Mouse (Mus musculus) Muller cell, postnatal 12 days (primary cell): Measurements from ENCODE around the gene Usp45.

ENCODE experiments used
- DNase-seq: peaks from one replicate; pipeline ENCODE4 v3.0.0-alpha.2; 2015; ENCODE audit errors: inconsistent ontology term

Usp45 gene

DNA sequence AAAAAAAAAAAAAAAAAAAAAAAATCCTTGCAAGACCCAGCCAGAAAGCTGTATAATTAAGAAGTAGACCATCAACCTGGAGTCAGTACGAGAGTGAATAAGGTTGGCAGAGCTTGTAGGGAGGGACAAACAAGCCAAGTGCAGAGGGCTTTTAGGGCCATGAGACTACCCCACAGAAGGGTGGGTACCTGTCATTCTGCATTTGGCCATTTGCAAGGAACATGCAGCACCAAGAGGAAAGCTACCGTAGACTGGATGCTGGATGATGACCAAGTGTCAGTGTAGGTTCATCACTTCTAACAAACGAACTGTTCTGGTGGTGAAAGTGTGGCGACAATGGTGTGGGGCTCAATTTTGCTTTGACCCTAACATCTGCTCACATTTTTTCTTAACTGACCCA is 22.9 kb downstream of the Usp45 start:
- DNase-seq = no peak

DNA sequence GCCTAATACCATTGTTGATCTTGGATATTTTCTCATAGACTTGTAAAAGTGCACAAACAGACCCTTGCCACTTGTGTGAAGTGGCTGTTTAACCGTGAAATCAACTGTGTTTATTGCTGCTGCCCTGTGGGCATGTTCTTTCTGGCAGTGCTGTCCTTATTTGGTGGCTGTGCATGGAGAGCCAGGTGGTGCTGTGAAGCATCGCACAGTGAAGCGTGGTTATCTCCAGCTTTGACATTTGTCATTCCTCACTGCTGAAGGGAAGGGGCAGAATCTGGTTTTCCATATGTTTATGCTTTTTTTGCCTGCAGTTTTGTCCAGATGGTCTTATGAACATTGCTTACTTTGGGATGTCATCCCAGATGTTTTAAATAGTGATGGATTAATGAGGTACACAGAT is 26.7 kb downstream of the Usp45 start:
- no peak for DNase-seq

DNA sequence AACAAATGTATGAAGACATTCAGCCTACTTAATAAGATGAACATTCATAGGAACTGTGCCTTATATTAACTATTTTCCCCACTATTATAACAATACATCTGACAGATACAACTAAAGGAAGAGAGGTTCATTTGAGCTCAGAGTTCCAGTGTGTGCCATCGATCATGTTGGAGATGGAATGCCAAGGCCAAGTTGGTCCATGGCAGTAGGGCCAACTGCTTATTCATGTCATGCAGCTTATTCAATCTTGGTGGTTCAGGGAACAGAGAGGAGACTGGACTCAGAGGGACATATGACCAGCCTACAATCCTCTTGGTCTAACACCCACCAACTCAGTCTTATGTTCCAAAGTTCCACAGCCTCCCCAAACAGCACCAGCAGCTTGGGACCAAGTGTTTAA is 34.1 kb downstream of the Usp45 start:
- no peak for DNase-seq

DNA sequence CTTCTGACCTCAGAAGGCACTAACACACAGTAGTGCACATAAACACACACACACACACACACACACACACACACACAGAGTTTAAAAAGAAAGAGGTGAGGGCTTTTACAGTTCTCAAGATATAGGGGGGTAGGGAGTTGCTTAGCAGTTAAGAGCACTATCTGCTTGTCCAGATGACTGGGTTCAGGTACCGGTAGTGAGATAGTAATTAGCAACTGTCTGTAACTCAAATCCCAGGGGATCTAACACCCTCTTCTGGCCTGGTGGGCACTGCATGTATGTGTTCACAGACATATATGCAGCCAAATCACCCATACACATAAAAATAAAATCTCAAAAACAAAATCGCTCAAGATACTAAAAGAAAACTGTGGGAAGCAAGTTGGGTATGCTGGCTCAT is 34.7 kb downstream of the Usp45 start:
- no peak for DNase-seq

DNA sequence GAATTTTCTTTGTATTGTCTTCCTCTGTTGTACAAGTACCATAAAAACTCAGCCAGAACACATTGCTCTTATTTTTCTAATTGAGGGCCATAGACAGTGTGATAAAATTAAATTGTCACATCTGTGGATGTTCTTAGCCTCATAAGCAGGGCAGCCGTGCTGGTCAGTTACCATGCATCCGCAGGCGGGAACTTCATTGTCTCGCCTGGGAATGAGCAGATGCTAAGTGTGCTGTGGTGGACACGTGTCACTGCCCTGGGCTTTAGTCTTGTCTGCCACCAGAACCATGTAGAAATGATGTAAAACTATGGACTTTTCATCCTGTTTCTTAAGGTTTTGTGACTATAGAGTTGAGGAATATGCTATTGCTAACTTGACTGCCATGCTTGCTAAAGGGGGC is 40.2 kb downstream of the Usp45 start:
- no peak for DNase-seq

DNA sequence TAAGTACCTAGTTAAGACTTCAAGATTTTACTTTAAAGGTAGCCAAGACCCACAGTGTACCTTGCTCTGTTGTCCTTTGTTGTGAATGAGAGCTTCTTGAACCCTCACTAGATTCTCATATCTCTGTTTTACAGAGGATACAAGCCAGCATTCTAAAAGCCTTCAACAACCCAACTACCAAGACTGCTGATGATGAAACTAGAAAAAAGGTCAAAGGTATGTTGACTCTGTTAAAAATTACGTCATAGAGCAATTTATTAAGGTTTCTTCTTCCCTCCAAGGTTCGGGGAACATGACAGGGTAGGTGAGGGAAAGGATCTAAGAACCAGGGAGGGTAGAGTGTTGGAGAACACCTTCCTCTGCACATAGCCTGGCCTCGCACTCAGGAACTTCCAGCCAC is 43.7 kb downstream of the Usp45 start:
- DNase-seq = no peak

DNA sequence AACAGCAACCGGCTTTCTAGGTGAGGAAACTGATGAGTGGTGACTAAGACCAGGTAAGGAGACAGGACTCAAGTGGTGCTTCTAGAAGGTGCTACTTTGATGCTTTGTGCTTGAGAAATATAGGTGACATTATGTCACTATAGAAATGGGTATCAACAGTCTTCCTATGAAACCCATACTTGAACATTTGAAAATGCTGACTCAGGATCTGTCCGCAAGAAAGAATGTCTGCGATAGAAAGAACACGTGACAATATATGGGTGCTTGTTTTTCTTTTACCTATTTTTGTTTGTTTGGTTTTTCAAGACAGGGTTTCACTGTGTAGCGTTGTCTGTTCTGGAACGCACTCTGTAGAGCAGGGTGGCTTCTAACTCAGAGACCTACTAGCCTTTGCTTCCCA is 45.7 kb downstream of the Usp45 start:
- DNase-seq = no peak

DNA sequence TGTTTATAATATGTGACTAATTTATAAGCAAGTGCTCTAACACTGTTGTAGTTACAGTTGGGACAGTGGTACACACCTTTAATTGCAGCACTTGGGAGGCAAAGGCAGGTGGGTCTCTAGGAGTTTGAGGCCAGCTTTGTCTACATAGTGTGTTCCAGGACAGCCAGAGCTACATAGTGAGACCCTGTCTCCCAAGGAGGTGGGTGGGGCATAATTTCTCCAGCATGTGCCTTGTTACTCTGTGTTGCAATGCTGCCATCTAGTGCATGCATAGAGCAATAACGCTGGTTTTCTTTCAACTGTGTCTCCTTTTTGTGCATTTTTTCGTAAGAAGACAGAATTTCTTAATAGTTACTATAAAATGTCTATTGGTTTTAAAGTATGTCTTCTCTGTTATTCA is 47.1 kb downstream of the Usp45 start:
- peak; percentile 16 for DNase-seq

DNA sequence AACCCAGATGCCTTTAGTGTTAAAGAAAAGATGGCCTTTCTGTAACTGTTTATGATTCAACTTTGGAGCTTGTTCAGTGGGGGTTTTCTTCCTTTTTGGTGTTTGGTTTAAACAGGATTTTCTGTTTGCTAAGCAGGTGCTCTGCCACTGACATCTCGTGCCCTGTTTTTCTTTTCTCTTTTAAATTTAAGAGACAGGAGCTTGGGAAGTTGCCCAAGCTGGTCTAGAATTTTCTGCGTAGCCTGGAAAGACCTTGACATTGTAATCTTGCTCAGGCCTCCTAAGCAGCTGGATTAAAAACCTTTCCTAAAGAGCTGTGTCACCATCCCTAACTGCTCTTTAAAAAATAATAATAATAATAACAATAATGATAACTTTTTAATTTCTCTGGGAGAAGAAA is 59.7 kb downstream of the Usp45 start:
- DNase-seq = no peak

DNA sequence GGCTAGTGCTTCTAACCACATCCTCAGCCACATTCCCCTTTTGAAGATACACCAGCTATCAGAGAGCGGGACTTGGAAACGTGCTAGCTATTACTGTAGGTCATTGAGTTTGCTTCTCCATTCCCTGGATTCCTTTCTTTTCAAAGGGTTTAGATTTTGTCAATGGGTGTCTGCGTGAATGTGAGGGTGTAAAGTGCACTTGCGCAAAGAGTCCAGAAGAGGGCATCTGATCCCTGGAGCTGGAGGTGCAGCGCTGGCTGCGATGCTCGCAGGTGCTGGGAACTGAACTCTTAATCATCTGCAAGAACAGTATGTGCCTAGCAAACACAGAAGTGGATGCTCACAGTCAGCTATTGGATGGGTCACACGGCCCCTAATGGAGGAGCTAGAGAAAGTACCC is 65.9 kb downstream of the Usp45 start:
- DNase-seq = no peak

DNA sequence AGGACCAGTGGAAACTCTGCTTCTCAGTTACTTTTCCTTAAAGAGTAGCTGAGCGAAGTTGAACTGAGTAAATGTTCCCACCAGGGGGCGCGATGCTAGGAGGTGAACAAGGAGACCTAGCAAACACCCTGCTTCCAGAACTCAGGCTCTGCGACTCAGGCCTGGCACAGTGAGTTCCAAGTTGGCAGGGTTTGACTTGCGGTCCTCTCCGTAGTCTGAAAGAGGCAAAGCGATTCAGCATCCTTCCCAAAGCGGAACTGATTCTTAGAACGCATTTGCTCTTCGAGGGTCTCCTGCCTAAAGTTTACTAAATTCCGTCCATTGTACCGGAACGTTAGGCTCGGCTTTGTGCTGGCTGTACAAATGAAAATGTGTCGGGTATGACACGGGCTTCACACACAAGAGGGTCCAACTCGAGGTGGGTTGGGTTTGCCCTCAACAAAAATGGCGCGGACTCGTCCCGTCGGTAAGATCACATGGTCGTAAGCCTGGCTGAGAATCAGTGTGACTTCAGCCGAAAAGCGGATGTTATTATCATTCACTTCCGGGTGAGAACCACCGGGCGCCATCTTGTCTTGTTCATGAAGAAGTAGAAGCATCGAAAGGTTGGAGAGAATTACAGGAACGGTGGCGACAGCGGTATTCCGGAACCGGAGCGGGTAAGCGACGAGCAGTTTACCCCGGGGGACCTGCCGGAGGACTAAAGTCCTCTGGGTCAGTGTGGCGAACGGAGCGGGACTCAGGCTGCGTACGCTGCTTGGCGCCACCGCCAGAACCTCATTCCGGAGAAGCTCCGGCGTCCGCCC is 80.7 kb downstream of the Usp45 start, which contains the start of gene Pnisr:
TSS of gene Pnisr (plus strand) at position 103 of the 806 bp plus-strand sequence.
- peak; percentile 95 for DNase-seq

DNA sequence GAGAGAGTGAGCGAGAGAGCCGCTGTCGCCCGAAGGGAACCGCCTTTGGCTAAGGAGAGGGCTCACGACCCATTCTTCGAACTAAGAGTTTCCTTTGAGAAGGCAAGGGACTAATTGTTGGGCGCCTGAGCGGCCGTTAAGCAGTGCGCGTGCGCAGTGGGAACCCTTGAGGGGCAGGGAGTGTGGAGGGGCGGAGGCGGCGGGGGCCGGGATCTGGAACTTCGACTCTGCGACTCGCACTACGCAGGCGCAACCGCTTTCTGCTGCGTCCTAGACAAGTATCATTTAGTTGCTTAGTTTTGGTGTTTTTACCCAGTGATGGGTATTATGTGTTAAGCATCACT is 81.3 kb downstream of the Usp45 start:
- DNase-seq = peak; percentile 92

DNA sequence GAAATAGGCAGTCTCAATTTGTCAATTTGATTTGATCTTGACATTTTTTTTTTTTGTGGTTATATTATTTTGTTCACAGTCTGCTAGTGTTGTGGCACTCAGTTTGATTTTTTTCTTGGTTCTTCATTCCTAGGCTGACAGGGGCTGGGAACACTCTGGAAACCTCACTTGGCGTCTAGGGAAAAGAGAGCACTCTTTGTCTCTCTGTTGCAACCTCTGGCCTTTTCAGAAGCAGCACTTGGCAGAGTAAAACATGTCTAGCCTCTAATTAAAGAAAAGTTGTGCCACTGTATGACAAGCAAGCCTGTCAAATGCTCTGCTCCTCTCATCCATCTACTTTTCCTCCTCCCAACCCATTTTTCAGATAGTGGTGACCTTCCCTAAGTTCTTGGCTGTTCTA is 90.5 kb downstream of the Usp45 start:
- peak; percentile 84 for DNase-seq

DNA sequence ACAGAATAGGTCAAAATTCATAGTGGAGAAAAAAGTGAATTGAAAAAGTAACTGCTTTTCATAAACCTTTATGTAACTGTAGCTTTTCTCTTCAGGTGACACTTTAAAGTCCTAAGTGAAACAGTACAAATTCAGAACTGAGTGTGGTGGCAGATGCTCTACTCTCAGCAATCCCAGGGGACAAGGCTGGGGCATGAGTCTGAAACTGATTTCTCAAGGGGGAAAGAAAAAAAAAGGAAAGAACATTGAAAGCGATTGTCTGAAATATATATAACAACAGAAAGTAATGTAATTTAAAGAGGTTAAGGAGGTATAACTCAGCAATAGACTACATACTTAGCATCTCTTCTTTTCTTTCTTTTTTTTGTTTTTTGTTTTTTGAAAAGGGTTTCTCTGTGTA is 98.3 kb downstream of the Usp45 start:
- no peak for DNase-seq

DNA sequence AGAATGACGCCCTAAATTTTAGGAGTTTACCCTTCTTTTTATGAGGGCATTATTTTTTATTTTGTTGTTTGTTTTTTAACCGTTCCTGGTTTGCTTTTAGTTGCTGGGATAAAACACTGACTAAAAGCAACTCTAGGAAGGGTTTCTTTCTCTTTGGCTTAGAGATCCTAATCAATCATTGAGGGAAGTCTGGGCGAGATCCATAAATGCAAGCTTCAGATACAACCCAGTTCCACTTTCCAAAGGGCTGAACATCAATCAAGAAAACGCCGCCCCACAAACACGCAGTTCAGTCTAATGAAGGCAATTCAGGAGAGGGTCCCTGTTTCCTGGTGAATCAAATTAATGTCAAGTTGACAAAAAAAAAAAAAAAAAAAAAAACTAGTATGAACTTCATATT is 111.8 kb downstream of the Usp45 start:
- no peak for DNase-seq

DNA sequence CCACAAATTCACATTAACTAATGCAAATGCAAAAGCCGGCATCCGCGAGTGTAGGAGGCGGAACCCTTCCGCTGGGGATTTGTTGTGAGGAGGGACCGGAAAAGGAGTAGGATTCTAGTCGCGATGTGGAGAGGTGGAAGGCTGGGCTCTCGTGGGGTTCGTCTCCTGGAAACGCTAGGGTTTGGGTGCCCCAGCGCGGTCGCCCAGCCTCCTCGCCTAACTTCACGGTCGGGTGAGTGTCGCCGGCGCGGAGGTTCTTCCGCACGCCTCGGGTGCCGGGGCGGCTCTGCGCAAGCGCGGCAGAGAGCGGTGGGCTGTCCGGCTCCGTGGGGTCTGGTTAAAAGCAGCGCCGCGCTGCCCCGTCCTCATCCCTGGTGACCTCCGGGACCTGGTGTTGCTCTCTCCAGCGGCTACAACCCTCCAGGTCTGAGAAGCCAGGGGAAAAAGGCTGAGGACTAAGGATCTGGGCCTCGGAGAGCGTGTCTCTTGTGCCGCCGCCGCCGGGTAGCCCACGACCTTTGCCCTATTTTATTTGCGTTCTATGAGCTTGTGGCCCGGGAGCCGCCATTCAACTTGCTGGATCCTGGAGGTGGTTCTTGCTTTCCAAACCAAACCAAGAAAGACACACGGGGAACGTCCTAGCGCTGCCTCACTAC is 112.7 kb downstream of the Usp45 start, which contains the start of gene Coq3:
TSS of gene Coq3 (plus strand) at position 109 of the 656 bp plus-strand sequence.
- peak; percentile 89 for DNase-seq

DNA sequence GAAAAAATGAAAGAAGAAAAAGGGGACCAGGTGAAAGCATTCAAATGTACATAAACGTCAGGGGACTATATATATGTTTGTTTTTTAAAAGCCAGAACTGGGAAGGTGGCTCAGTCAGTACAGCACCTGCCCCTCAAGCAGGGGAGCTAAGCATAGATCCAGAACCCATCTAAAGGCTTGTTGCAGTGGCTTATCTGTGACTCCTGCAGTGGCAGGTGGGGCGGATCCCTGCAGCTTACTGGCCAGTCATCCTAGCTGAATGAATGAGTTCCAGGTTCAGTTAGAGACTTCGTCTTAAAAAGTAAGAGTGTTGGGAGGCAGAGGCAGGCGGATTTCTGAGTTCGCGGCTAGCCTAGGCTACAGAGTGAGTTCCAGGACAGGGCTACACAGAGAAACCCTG is 115.8 kb downstream of the Usp45 start:
- DNase-seq = no peak

DNA sequence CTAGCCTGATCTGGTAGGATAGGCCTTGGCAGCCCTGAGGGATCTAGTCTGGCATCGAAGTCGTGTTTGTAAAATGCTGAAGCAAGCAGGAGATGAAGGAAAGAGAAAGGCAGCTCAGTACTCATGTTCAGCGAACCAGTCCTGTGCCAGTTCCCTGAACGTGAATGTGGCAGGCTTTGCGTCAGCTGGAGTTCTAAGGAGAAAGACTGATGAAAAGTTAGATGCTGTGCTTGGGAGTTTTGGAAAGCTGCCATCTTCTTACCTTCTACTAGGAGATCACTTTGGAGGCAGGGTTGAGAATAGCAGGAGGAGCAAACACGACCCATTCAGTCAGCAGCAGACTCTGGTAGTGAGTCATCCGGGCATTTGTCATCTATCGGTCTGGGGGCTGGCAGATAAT is 118.9 kb downstream of the Usp45 start:
- DNase-seq = no peak
